Mouse (Mus musculus) heart, postnatal 0 days (tissue): ENCODE data around the gene Sec31a. TPM values are rescaled to one million over a fixed set of nuclear protein-coding genes. Genes with fewer than 3 reads are reported as not detected.
A peak's percentile ranks its signal among the peaks of the same experiment; 100 is the strongest.

Experiments used
- ATAC-seq: fragments of 200-750 bp; cut with Nextera tagmentation; 2 replicates; pipeline ENCODE4 v1.8.0; 2017; ENCODE audit warnings: low read depth, moderate number of reproducible peaks, moderate library complexity; ENCODE audit not compliant: insufficient read depth
- DNase-seq: peaks from one replicate; pipeline ENCODE4 v3.0.0-alpha.2; 2016; ENCODE audit warnings: low spot score
- H3K27ac ChIP-seq: fragments of 300-500 bp; sonication (generic); 2 replicates; pipeline ENCODE4 v1.5.1; 2014; ENCODE audit warnings: low read depth, mild to moderate bottlenecking
- H3K27me3 ChIP-seq: fragments of 300-500 bp; sonication (generic); 2 replicates; pipeline ENCODE4 v1.6.1; 2014; ENCODE audit warnings: low read length, mixed read lengths; ENCODE audit not compliant: control insufficient read depth, insufficient read depth
- H3K36me3 ChIP-seq: fragments of 300-500 bp; sonication (generic); replicated peaks from 2 replicates; pipeline ENCODE4 v1.6.1; 2014; ENCODE audit warnings: low read length, mixed read lengths; ENCODE audit not compliant: control insufficient read depth, insufficient read depth
- H3K4me1 ChIP-seq: fragments of 300-500 bp; sonication (generic); 2 replicates; pipeline ENCODE4 v1.6.1; 2014; ENCODE audit warnings: antibody characterized with exemption; ENCODE audit not compliant: control insufficient read depth, insufficient read depth
- H3K4me2 ChIP-seq: fragments of 300-500 bp; sonication (generic); 2 replicates; pipeline ENCODE4 v1.6.1; 2014; ENCODE audit warnings: low read depth, mild to moderate bottlenecking, low read length, moderate library complexity
- H3K4me3 ChIP-seq: fragments of 300-500 bp; sonication (generic); 2 replicates; pipeline ENCODE4 v1.5.1; 2014; ENCODE audit warnings: low read depth, low read length
- H3K9ac ChIP-seq: fragments of 300-500 bp; sonication (generic); replicated peaks from 2 replicates; pipeline ENCODE4 v1.6.1; 2014; ENCODE audit warnings: low read depth, low read length, mixed read lengths
- H3K9me3 ChIP-seq: fragments of 300-500 bp; sonication (generic); replicated peaks from 2 replicates; pipeline ENCODE4 v1.6.1; 2016; ENCODE audit warnings: low read length; ENCODE audit not compliant: control insufficient read depth
- CTCF ChIP-seq: IDR thresholded peaks from 2 replicates; pipeline ENCODE4 v1.5.1; 2016; ENCODE audit warnings: antibody characterized with exemption, control low read depth, low read depth
- EP300 ChIP-seq: IDR thresholded peaks from 2 replicates; pipeline ENCODE4 v1.6.1; 2016; ENCODE audit warnings: antibody characterized with exemption, low read depth
- WGBS: fragments of 180-500 bp; shearing (Covaris S2); extraction: QIAGEN DNeasy Blood & Tissue Kit; methylation state at CpG from one replicate; pipeline ENCODE4 v1.1.7; 2014; 5-methylcytosine and 5-hydroxymethylcytosine counted together
- polyA plus RNA-seq: library from polyadenylated mRNA; unstranded; fragments of >200 nt; fragmentation: Nextera tagmentation; extraction: Ambion mirVana; gene quantifications from 2 replicates; pipeline ENCODE4 v1.2.1, GENCODE M21; 2015
- total RNA-seq: library from RNA; depleted of rRNA; stranded (reverse); fragments of >200 nt; gene quantifications from 2 replicates; pipeline ENCODE4 v1.2.3, GENCODE M21; 2014; ENCODE audit warnings: low replicate concordance

Sec31a gene
- total and polyA plus RNA-seq, 2 experiments from 2014 or later, result 101 to 258 TPM

DNA sequence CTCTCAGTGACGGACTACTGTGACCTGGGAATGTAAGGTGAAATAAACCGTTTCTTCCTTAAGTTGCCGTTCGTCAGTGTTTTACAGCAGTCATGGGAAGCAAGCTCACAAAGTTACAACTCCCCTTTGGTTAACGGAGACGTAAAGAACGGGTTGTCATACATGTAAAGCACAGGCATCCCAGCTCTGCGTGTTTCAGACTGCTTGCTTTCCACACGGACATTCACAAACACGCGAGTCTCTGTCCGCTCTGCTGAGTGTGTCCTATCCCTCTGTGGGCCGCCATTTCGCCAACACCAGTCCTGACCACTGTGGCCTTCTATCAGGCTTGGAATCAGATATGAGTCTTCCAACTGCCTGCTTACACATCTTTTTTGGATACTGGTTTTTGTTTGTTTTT, 22.8 kb upstream of the Sec31a start:
- ATAC-seq (no peak), DNase-seq (no peak)
- Histone ChIP-seq H3K4me1 (no peaks in the 10 kb centered on the region), H3K27ac (no peak overlapping the region), H3K9ac (no peak overlapping the region), H3K4me2 (no peak overlapping the region), H3K36me3 (peaks cover 25% of the 10 kb centered on the region), H3K27me3 (no peaks in the 10 kb centered on the region), H3K9me3 (no peaks in the 10 kb centered on the region), H3K4me3 (no peak overlapping the region)
- TF ChIP-seq EP300, result no peak
- no peak for TF ChIP-seq CTCF
- 95% methylated on average over 14 of the region's 14 CpGs for WGBS

- WGBS, result 88% methylated on average over 5 of the region's 5 CpGs
Observed at GRCm38 (mm10) chr5:100437917-100438316, 21.9 kb upstream of the Sec31a start.

DNA sequence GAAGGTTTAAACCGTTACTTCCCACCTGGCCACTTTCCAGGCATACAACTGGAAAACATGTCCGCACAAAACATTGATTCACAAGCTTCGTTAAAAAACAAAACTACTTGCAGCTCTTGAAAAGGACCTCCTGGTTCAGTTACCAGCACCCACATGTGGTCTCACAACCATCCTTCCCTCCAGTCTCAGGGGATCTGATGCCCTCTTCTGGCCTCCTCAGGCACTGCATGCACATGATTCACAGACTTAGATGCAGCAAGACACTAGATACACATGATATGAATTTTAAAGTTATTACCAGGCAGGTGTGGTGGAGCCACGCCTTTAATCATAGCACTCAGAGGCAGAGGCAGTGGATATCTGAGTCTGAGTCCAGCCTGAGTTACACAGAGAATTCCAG, 21.1 kb upstream of the Sec31a start:
- peaks cover 20% of the 10 kb centered on the region for H3K36me3 ChIP-seq
- no peak overlapping the region for H3K27ac ChIP-seq
- DNase-seq, result no peak
- TF ChIP-seq EP300 (no peak), CTCF (no peak)
- H3K9me3 ChIP-seq, result no peaks in the 10 kb centered on the region
- H3K4me2 ChIP-seq, result no peak overlapping the region
- H3K4me3 ChIP-seq, result no peak overlapping the region
- no peaks in the 10 kb centered on the region for H3K4me1 ChIP-seq
- WGBS, result 92% methylated on average over 4 of the region's 4 CpGs
- H3K27me3 ChIP-seq, result no peaks in the 10 kb centered on the region
- no peak for ATAC-seq
- H3K9ac ChIP-seq, result no peak overlapping the region

More at GRCm38 (mm10) chr5:100437917-100438316, 21.9 kb upstream of the Sec31a start:
- no peaks in the 10 kb centered on the region for H3K27me3 ChIP-seq
- H3K4me3 ChIP-seq, result no peak overlapping the region
- no peak overlapping the region for H3K27ac ChIP-seq
- no peak for TF ChIP-seq EP300
- no peak for TF ChIP-seq CTCF
- DNase-seq (no peak), ATAC-seq (no peak)
- H3K4me2 ChIP-seq, result no peak overlapping the region
- no peaks in the 10 kb centered on the region for H3K4me1 ChIP-seq
- H3K36me3 ChIP-seq, result peaks cover 21% of the 10 kb centered on the region
- no peak overlapping the region for H3K9ac ChIP-seq
- H3K9me3 ChIP-seq, result no peaks in the 10 kb centered on the region

- H3K9ac ChIP-seq, result no peak overlapping the region
- no peak overlapping the region for H3K4me3 ChIP-seq
- DNase-seq (no peak), ATAC-seq (no peak)
- no peaks in the 10 kb centered on the region for H3K27me3 ChIP-seq
- TF ChIP-seq EP300 (no peak), CTCF (no peak)
- no peaks in the 10 kb centered on the region for H3K9me3 ChIP-seq
- H3K4me1 ChIP-seq, result peaks cover 25% of the 10 kb centered on the region
- H3K4me2 ChIP-seq, result no peak overlapping the region
- H3K36me3 ChIP-seq, result peaks cover 20% of the 10 kb centered on the region
- WGBS, result 66% methylated on average over 2 of the region's 2 CpGs
- no peak overlapping the region for H3K27ac ChIP-seq
Observed at GRCm38 (mm10) chr5:100430966-100431365, 14.9 kb upstream of the Sec31a start.

DNA sequence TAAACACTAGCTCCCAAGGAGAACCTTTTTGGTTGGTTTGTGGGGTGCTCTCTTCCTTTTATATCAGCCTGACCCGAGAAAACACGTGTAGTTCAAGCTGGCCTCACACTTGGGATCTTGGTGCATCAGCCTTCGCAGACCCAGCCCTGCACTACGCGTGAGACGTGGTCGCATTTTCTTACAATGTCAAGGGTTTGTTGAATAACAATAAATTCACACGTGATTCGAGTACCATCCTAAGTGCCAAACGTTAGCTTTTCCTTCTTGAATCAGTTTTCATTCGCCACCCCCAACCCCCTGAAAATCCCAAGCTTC, 14.0 kb upstream of the Sec31a start:
- TF ChIP-seq EP300 (no peak), CTCF (no peak)
- 4% methylated on average over 11 of the region's 11 CpGs for WGBS
- peak overlapping the region; percentile 68 for H3K9ac ChIP-seq
- H3K27ac ChIP-seq, result peak overlapping the region; percentile 87
- H3K9me3 ChIP-seq, result no peaks in the 10 kb centered on the region
- DNase-seq (no peak), ATAC-seq (0 out of 2 replicates have a peak, but pooled peaks have one; percentile 1)
- H3K4me2 ChIP-seq, result peak overlapping the region; percentile 79
- peak overlapping the region; percentile 68 for H3K4me3 ChIP-seq
- no peaks in the 10 kb centered on the region for H3K27me3 ChIP-seq
- peaks cover 25% of the 10 kb centered on the region for H3K4me1 ChIP-seq
- H3K36me3 ChIP-seq, result peaks cover 21% of the 10 kb centered on the region

- DNase-seq (peak; percentile 98), ATAC-seq (peak; percentile 99)
- Histone ChIP-seq H3K36me3 (peaks cover 26% of the 10 kb centered on the region), H3K27me3 (no peaks in the 10 kb centered on the region), H3K4me2 (peak overlapping the region; percentile 79), H3K4me1 (peaks cover 28% of the 10 kb centered on the region), H3K9me3 (no peaks in the 10 kb centered on the region), H3K27ac (peak overlapping the region; percentile 89), H3K4me3 (peak overlapping the region; percentile 68), H3K9ac (peak overlapping the region; percentile 68)
- TF ChIP-seq CTCF (no peak), EP300 (peak; percentile 95)
- WGBS, result under 1% methylated on average over 53 of the region's 53 CpGs
Observed at GRCm38 (mm10) chr5:100429344-100430075, 13.5 kb upstream of the Sec31a start.
